Mouse (Mus musculus): Measurements from ENCODE around the gene Gdpd5.

Gene Gdpd5

GRCm38 (mm10) chr7:99381214-99382087 is at the start of gene Gdpd5:
Gene Gdpd5 (plus strand): TSS chr7:99381414.
- peak; percentile 93 for DNase-seq (ENCODE audit: low read depth, low spot score)

- no peak for DNase-seq (ENCODE audit: low read depth, low spot score)
These were observed 48.3 kb upstream of the Gdpd5 start for GRCm38 (mm10) chr7:99332774-99333480.

GRCm38 (mm10) chr7:99340736-99341135 is 40.5 kb upstream of the Gdpd5 start:
- no peak for DNase-seq (ENCODE audit: low read depth, low spot score)

- DNase-seq (ENCODE audit: low read depth, low spot score) = no peak
These were observed 37.6 kb upstream of the Gdpd5 start for GRCm38 (mm10) chr7:99343577-99343976.

GRCm38 (mm10) chr7:99347268-99347667 is 33.9 kb upstream of the Gdpd5 start:
- DNase-seq (ENCODE audit: low read depth, low spot score) = no peak

GRCm38 (mm10) chr7:99348883-99349282 is 32.3 kb upstream of the Gdpd5 start:
- DNase-seq (ENCODE audit: low read depth, low spot score) = no peak

GRCm38 (mm10) chr7:99349782-99350720 is 31.2 kb upstream of the Gdpd5 start:
- DNase-seq (ENCODE audit: low read depth, low spot score) = no peak

GRCm38 (mm10) chr7:99351104-99351801 is 30.0 kb upstream of the Gdpd5 start:
- DNase-seq (ENCODE audit: low read depth, low spot score) = no peak

GRCm38 (mm10) chr7:99351802-99352517 is 29.3 kb upstream of the Gdpd5 start:
- no peak for DNase-seq (ENCODE audit: low read depth, low spot score)

GRCm38 (mm10) chr7:99352526-99353400 is 28.5 kb upstream of the Gdpd5 start, which contains the start of gene Serpinh1:
Gene Serpinh1 (minus strand): TSS chr7:99353239.
- DNase-seq (ENCODE audit: low read depth, low spot score) = no peak

- DNase-seq (ENCODE audit: low read depth, low spot score) = peak; percentile 72
These were observed 25.5 kb upstream of the Gdpd5 start for GRCm38 (mm10) chr7:99355731-99356131.

GRCm38 (mm10) chr7:99356244-99356930 is 24.8 kb upstream of the Gdpd5 start:
- no peak for DNase-seq (ENCODE audit: low read depth, low spot score)

GRCm38 (mm10) chr7:99357201-99357600 is 24.0 kb upstream of the Gdpd5 start:
- DNase-seq (ENCODE audit: low read depth, low spot score) = no peak

GRCm38 (mm10) chr7:99358371-99358770 is 22.8 kb upstream of the Gdpd5 start:
- no peak for DNase-seq (ENCODE audit: low read depth, low spot score)

GRCm38 (mm10) chr7:99360021-99360802 is 21.0 kb upstream of the Gdpd5 start:
- DNase-seq (ENCODE audit: low read depth, low spot score) = peak; percentile 76

GRCm38 (mm10) chr7:99360803-99361414 is 20.3 kb upstream of the Gdpd5 start:
- DNase-seq (ENCODE audit: low read depth, low spot score) = no peak

- DNase-seq (ENCODE audit: low read depth, low spot score) = no peak
These were observed 19.1 kb upstream of the Gdpd5 start for GRCm38 (mm10) chr7:99362137-99362536.

Data from telencephalon, adult 2 months (tissue).